In genomic region chr15:103590779-103591178, GRCm38 (mm10) we compare ENCODE assay signal across 25 mouse cellular contexts. TPM values are rescaled to one million over a fixed set of nuclear protein-coding genes. Genes with fewer than 3 reads are reported as not detected.
DNase-seq lines count a peak whose midpoint lies in the region; ATAC-seq and TF ChIP-seq lines count a peak whose summit lies in the region.
"Had no signal": no experiment of that assay in that cellular context is flagged by ENCODE, and none has a peak within 500 bp of the region (broad histone marks: within the 10 kb centered on the region; RNA-seq: fewer than 3 reads in every experiment).

No protein-coding gene starts in this region.

- no peaks in the 10 kb centered on the region for H3K27me3 ChIP-seq in embryonic facial prominence, embryonic 14.5 days (replicated peaks; ENCODE audit: control insufficient read depth, insufficient read depth, low read length)
- no peaks in the 10 kb centered on the region for H3K27me3 ChIP-seq in embryonic facial prominence, embryonic 10.5 days (replicated peaks; ENCODE audit: low read depth, poor library complexity, severe bottlenecking)
- H3K27me3 ChIP-seq in lung, embryonic 14.5 days (ENCODE audit: insufficient read depth, low read length), result no peaks in the 10 kb centered on the region
- H3K27me3 ChIP-seq in lung, postnatal 0 days (replicated peaks; ENCODE audit: insufficient read depth, low read length), result no peaks in the 10 kb centered on the region
- H3K27me3 ChIP-seq: embryonic facial prominence, embryonic 13.5 days; forebrain, embryonic 13.5 days; heart, embryonic 12.5 days; heart, embryonic 15.5 days; hindbrain, embryonic 12.5 days; hindbrain, embryonic 15.5 days had no signal

- no peak for TF ChIP-seq CTCF in lung, embryonic 14.5 days (IDR thresholded peaks at IDR 0.05; ENCODE audit: low read depth)
- TF ChIP-seq CTCF in lung, postnatal 0 days (IDR thresholded peaks at IDR 0.05), result no peak

- DNase-seq in embryonic facial prominence, embryonic 14.5 days (ENCODE audit: low spot score), result peak; percentile 16
- no peak for DNase-seq in embryonic facial prominence, embryonic 10.5 days (ENCODE audit: low spot score)
- peak; percentile 73 for DNase-seq in lung, embryonic 14.5 days
- no peak for DNase-seq in lung, adult 18-20 months
- DNase-seq in lung, postnatal 0 days (ENCODE audit: low spot score), result peak; percentile 36
- no peak for DNase-seq in lung, postnatal 36 days
- DNase-seq: adrenal gland, postnatal 10 days; adrenal gland, postnatal 36 days; cerebellum, adult 18-20 months; cerebellum, adult 9-11 months; cerebellum, postnatal 25 days; gastrocnemius, postnatal 10 days; gastrocnemius, postnatal 36 days; heart, postnatal 14 days had no signal

- H3K4me3 ChIP-seq in embryonic facial prominence, embryonic 14.5 days (ENCODE audit: low read depth, low read length), result no peak overlapping the region
- H3K4me3 ChIP-seq in embryonic facial prominence, embryonic 10.5 days, result no peak overlapping the region
- H3K4me3 ChIP-seq in lung, embryonic 14.5 days (ENCODE audit: low read depth, low read length), result no peak overlapping the region
- no peak overlapping the region for H3K4me3 ChIP-seq in lung, postnatal 0 days (ENCODE audit: low read depth, low read length)
- H3K4me3 ChIP-seq: embryonic facial prominence, embryonic 13.5 days; forebrain, embryonic 10.5 days; forebrain, embryonic 13.5 days; heart, embryonic 12.5 days; heart, embryonic 15.5 days; hindbrain, embryonic 12.5 days; hindbrain, embryonic 15.5 days had no signal

- no peak overlapping the region for H3K27ac ChIP-seq in embryonic facial prominence, embryonic 14.5 days (replicated peaks; ENCODE audit: low read depth, low read length)
- H3K27ac ChIP-seq in embryonic facial prominence, embryonic 10.5 days (replicated peaks), result no peak overlapping the region
- no peak overlapping the region for H3K27ac ChIP-seq in lung, embryonic 14.5 days (ENCODE audit: low read depth)
- H3K27ac ChIP-seq in lung, postnatal 0 days (ENCODE audit: low read length), result no peak overlapping the region
- H3K27ac ChIP-seq: embryonic facial prominence, embryonic 13.5 days; forebrain, embryonic 10.5 days; forebrain, embryonic 13.5 days; heart, embryonic 15.5 days; hindbrain, embryonic 12.5 days; hindbrain, embryonic 15.5 days had no signal

- H3K36me3 ChIP-seq in embryonic facial prominence, embryonic 14.5 days (ENCODE audit: control insufficient read depth, insufficient read depth, low read length), result no peaks in the 10 kb centered on the region
- no peaks in the 10 kb centered on the region for H3K36me3 ChIP-seq in embryonic facial prominence, embryonic 10.5 days (replicated peaks)
- H3K36me3 ChIP-seq in lung, embryonic 14.5 days (ENCODE audit: insufficient read depth), result no peaks in the 10 kb centered on the region
- H3K36me3 ChIP-seq in lung, postnatal 0 days (ENCODE audit: insufficient read depth, low read length), result no peaks in the 10 kb centered on the region
- H3K36me3 ChIP-seq: embryonic facial prominence, embryonic 13.5 days; forebrain, embryonic 10.5 days; G1E; heart, embryonic 12.5 days; heart, embryonic 15.5 days; hindbrain, embryonic 12.5 days; hindbrain, embryonic 15.5 days had no signal

- no peaks in the 10 kb centered on the region for H3K9me3 ChIP-seq in embryonic facial prominence, embryonic 14.5 days (ENCODE audit: control insufficient read depth, low read length)
- no peaks in the 10 kb centered on the region for H3K9me3 ChIP-seq in embryonic facial prominence, embryonic 10.5 days
- no peaks in the 10 kb centered on the region for H3K9me3 ChIP-seq in lung, embryonic 14.5 days (ENCODE audit: low read depth, low read length)
- H3K9me3 ChIP-seq in lung, postnatal 0 days (ENCODE audit: low read length), result no peaks in the 10 kb centered on the region
- H3K9me3 ChIP-seq: embryonic facial prominence, embryonic 13.5 days; forebrain, embryonic 10.5 days; forebrain, embryonic 13.5 days; G1E; heart, embryonic 12.5 days; heart, embryonic 15.5 days; hindbrain, embryonic 12.5 days; hindbrain, embryonic 15.5 days had no signal

- 54% methylated on average over 2 of the region's 2 CpGs for WGBS in embryonic facial prominence, embryonic 14.5 days
- 92% methylated on average over 2 of the region's 2 CpGs for WGBS in embryonic facial prominence, embryonic 10.5 days
- 48% methylated on average over 2 of the region's 2 CpGs for WGBS in lung, embryonic 14.5 days
- 40% methylated on average over 2 of the region's 2 CpGs for WGBS in lung, postnatal 0 days

- ATAC-seq in embryonic facial prominence, embryonic 14.5 days (ENCODE audit: low read depth), result no peak
- peak; percentile 76 for ATAC-seq in lung, embryonic 14.5 days (ENCODE audit: insufficient read depth)
- peak; percentile 62 for ATAC-seq in lung, postnatal 0 days
- ATAC-seq: forebrain, embryonic 13.5 days; forebrain, embryonic 16.5 days; Patski had no signal

- no peak for TF ChIP-seq EP300 in lung, postnatal 0 days (IDR thresholded peaks at IDR 0.05)

- H3K9ac ChIP-seq in embryonic facial prominence, embryonic 14.5 days (ENCODE audit: low read depth, low read length), result no peak overlapping the region
- no peak overlapping the region for H3K9ac ChIP-seq in lung, embryonic 14.5 days
- no peak overlapping the region for H3K9ac ChIP-seq in lung, postnatal 0 days (replicated peaks; ENCODE audit: low read depth)
- H3K9ac ChIP-seq: embryonic facial prominence, embryonic 13.5 days; forebrain, embryonic 13.5 days; heart, embryonic 12.5 days; heart, embryonic 15.5 days; hindbrain, embryonic 12.5 days; hindbrain, embryonic 15.5 days had no signal

- no peaks in the 10 kb centered on the region for H3K4me1 ChIP-seq in embryonic facial prominence, embryonic 14.5 days (ENCODE audit: control insufficient read depth, insufficient read depth, low read length)
- H3K4me1 ChIP-seq in embryonic facial prominence, embryonic 10.5 days, result no peaks in the 10 kb centered on the region
- H3K4me1 ChIP-seq in lung, embryonic 14.5 days (ENCODE audit: insufficient read depth), result no peaks in the 10 kb centered on the region
- H3K4me1 ChIP-seq in lung, postnatal 0 days (ENCODE audit: insufficient read depth, low read depth, low read length), result no peaks in the 10 kb centered on the region
- H3K4me1 ChIP-seq: embryonic facial prominence, embryonic 13.5 days; forebrain, embryonic 10.5 days; forebrain, embryonic 13.5 days; heart, embryonic 15.5 days; hindbrain, embryonic 12.5 days; hindbrain, embryonic 15.5 days had no signal

- H3K4me2 ChIP-seq in embryonic facial prominence, embryonic 14.5 days (ENCODE audit: low read depth, low read length), result no peak overlapping the region
- H3K4me2 ChIP-seq in lung, embryonic 14.5 days, result no peak overlapping the region
- no peak overlapping the region for H3K4me2 ChIP-seq in lung, postnatal 0 days (replicated peaks; ENCODE audit: low read depth, low read length)
- H3K4me2 ChIP-seq: embryonic facial prominence, embryonic 13.5 days; forebrain, embryonic 13.5 days; heart, embryonic 12.5 days; heart, embryonic 15.5 days; hindbrain, embryonic 12.5 days; hindbrain, embryonic 15.5 days had no signal

RNA-seq across cellular contexts. Expression of gene Glycam1, which starts 25.9 kb away (rescaled TPM):
- polyA plus RNA-seq in embryonic facial prominence, embryonic 14.5 days (2014; fragmentation: Nextera tagmentation; extraction: Ambion mirVana), result not detected in 2 replicates
- polyA plus RNA-seq in embryonic facial prominence, embryonic 10.5 days (2016; fragmentation: Nextera tagmentation; extraction: Ambion mirVana), result not detected in 2 replicates
- polyA plus RNA-seq in lung, embryonic 14.5 days (2014; fragmentation: Nextera tagmentation; extraction: Ambion mirVana), result not detected in 2 replicates
- polyA plus RNA-seq in lung, postnatal 0 days (2015; fragmentation: Nextera tagmentation; extraction: Ambion mirVana), result 17.9 TPM in 1 of 2 replicates, not detected in the other
- polyA plus RNA-seq: embryonic facial prominence, embryonic 13.5 days; forebrain, embryonic 10.5 days; forebrain, embryonic 13.5 days; forebrain, embryonic 16.5 days; G1E; heart, embryonic 12.5 days; heart, embryonic 15.5 days; hindbrain, embryonic 12.5 days; hindbrain, embryonic 15.5 days; intestine, embryonic 14.5 days; Patski had no signal

RNA-seq across cellular contexts. Expression of gene Ppp1r1a, which starts 53.0 kb away (rescaled TPM):
- polyA plus RNA-seq in embryonic facial prominence, embryonic 14.5 days (2014; fragmentation: Nextera tagmentation; extraction: Ambion mirVana), result 16.7 and 18.1 TPM in 2 replicates
- polyA plus RNA-seq in embryonic facial prominence, embryonic 10.5 days (2016; fragmentation: Nextera tagmentation; extraction: Ambion mirVana), result 14.3 and 16.4 TPM in 2 replicates
- polyA plus RNA-seq in lung, embryonic 14.5 days (2014; fragmentation: Nextera tagmentation; extraction: Ambion mirVana), result 6.3 and 6.9 TPM in 2 replicates
- 5.7 and 7.0 TPM in 2 replicates for polyA plus RNA-seq in lung, postnatal 0 days (2015; fragmentation: Nextera tagmentation; extraction: Ambion mirVana)
- polyA plus RNA-seq: G1E had no signal

Comparison
In these comparisons a context has a peak if more than half of its experiments do, and no peak if none do; other contexts are left out.
1. DNase-seq: peak in embryonic facial prominence, embryonic 14.5 days (single experiment), lung, embryonic 14.5 days (single experiment) and lung, postnatal 0 days (single experiment); none in embryonic facial prominence, embryonic 10.5 days (single experiment), lung, adult 18-20 months (0 of 2) and lung, postnatal 36 days (single experiment).